Comparison of ENCODE assay signal across 8 mouse cellular contexts in genomic region chr19:34640623-34641022, GRCm38 (mm10). TPM values are rescaled to one million over a fixed set of nuclear protein-coding genes. Genes with fewer than 3 reads are reported as not detected.
DNase-seq lines count a peak whose midpoint lies in the region; ATAC-seq and TF ChIP-seq lines count a peak whose summit lies in the region.

Gene Ifit1bl2, minus strand, starts transcription at chr19:34640743.
Gene Ifit1, plus strand, starts transcription at chr19:34640871.

- H3K27ac ChIP-seq in hindbrain, postnatal 0 days, result no peak within 1 kb of the TSS
- no peak within 1 kb of the TSS for H3K27ac ChIP-seq in hindbrain, embryonic 11.5 days (ENCODE audit: low read depth, low read length)
- 0 out of 2 replicates have a peak within 1 kb of the TSS, but pooled peaks have one; percentile 0 for H3K27ac ChIP-seq in intestine, embryonic 16.5 days (ENCODE audit: low read length)
- H3K27ac ChIP-seq in midbrain, embryonic 11.5 days (ENCODE audit: low read depth, low read length), result no peak within 1 kb of the TSS

- no peak within 1 kb of the TSS for H3K4me3 ChIP-seq in hindbrain, postnatal 0 days (ENCODE audit: low read length)
- no peak within 1 kb of the TSS for H3K4me3 ChIP-seq in hindbrain, embryonic 11.5 days (ENCODE audit: low read depth, low read length)
- peak within 1 kb of the TSS; percentile 18 for H3K4me3 ChIP-seq in intestine, embryonic 16.5 days (ENCODE audit: low read length)
- peak within 1 kb of the TSS; percentile 90 for H3K4me3 ChIP-seq in megakaryocyte, embryonic 14.5 days (replicated peaks)
- no peak within 1 kb of the TSS for H3K4me3 ChIP-seq in midbrain, embryonic 11.5 days (ENCODE audit: low read depth, low read length)

- H3K9me3 ChIP-seq in hindbrain, postnatal 0 days (ENCODE audit: low read length), result no peaks in the 10 kb centered on the region
- no peaks in the 10 kb centered on the region for H3K9me3 ChIP-seq in hindbrain, embryonic 11.5 days (ENCODE audit: control insufficient read depth, low read length)
- no peaks in the 10 kb centered on the region for H3K9me3 ChIP-seq in intestine, embryonic 16.5 days (ENCODE audit: control insufficient read depth, low read length)
- H3K9me3 ChIP-seq in megakaryocyte, embryonic 14.5 days, result no peaks in the 10 kb centered on the region
- no peaks in the 10 kb centered on the region for H3K9me3 ChIP-seq in midbrain, embryonic 11.5 days (ENCODE audit: control insufficient read depth, low read length)

- ATAC-seq in hindbrain, postnatal 0 days, result no peak
- ATAC-seq in hindbrain, embryonic 11.5 days (ENCODE audit: low FRiP score), result no peak
- ATAC-seq in intestine, embryonic 16.5 days, result peak; percentile 84
- no peak for ATAC-seq in midbrain, embryonic 11.5 days (ENCODE audit: low FRiP score)

- H3K27me3 ChIP-seq in hindbrain, postnatal 0 days (ENCODE audit: insufficient read depth, low read length), result no peaks in the 10 kb centered on the region
- H3K27me3 ChIP-seq in hindbrain, embryonic 11.5 days (ENCODE audit: control insufficient read depth, insufficient read depth, low read length), result no peaks in the 10 kb centered on the region
- H3K27me3 ChIP-seq in intestine, embryonic 16.5 days (replicated peaks; ENCODE audit: control insufficient read depth, insufficient read depth, low read length), result 0 out of 2 replicates have a peak, but pooled peaks cover 4% of the 10 kb centered on the region
- H3K27me3 ChIP-seq in megakaryocyte, embryonic 14.5 days (replicated peaks), result peaks cover 3% of the 10 kb centered on the region
- no peaks in the 10 kb centered on the region for H3K27me3 ChIP-seq in midbrain, embryonic 11.5 days (ENCODE audit: control insufficient read depth, insufficient read depth, low read length)

- no peak for DNase-seq in hindbrain, postnatal 0 days (ENCODE audit: low spot score)
- no peak for DNase-seq in hindbrain, embryonic 11.5 days (ENCODE audit: low spot score)
- peak; percentile 64 for DNase-seq in adipocyte (ENCODE audit: low spot score)
- no peak for DNase-seq in right cerebral cortex, adult 18-20 months
- DNase-seq in midbrain, embryonic 11.5 days (ENCODE audit: low spot score, missing footprints), result no peak
- DNase-seq in frontal cortex, postnatal 14 days (ENCODE audit: low spot score in 2 of 2), result no peak

- no peak for TF ChIP-seq CTCF in hindbrain, postnatal 0 days (IDR thresholded peaks at IDR 0.05; ENCODE audit: low read depth)

- H3K4me2 ChIP-seq in hindbrain, postnatal 0 days (ENCODE audit: low read depth, low read length), result peak within 1 kb of the TSS; percentile 18; the same call in 1 of the 2 replicates
- no peak within 1 kb of the TSS for H3K4me2 ChIP-seq in hindbrain, embryonic 11.5 days (replicated peaks; ENCODE audit: low read depth, low read length)
- peak within 1 kb of the TSS; percentile 16 for H3K4me2 ChIP-seq in intestine, embryonic 16.5 days (ENCODE audit: low read depth, low read length)
- no peak within 1 kb of the TSS for H3K4me2 ChIP-seq in midbrain, embryonic 11.5 days

- 64% methylated on average over 4 of the region's 4 CpGs for WGBS in hindbrain, postnatal 0 days
- WGBS in hindbrain, embryonic 11.5 days, result 51% methylated on average over 4 of the region's 4 CpGs
- WGBS in intestine, embryonic 16.5 days, result 25% methylated on average over 4 of the region's 4 CpGs
- 74% methylated on average over 4 of the region's 4 CpGs for WGBS in midbrain, embryonic 11.5 days

- H3K9ac ChIP-seq in hindbrain, postnatal 0 days (replicated peaks; ENCODE audit: low read length), result no peak within 1 kb of the TSS
- no peak within 1 kb of the TSS for H3K9ac ChIP-seq in hindbrain, embryonic 11.5 days (ENCODE audit: low read depth, low read length)
- H3K9ac ChIP-seq in intestine, embryonic 16.5 days (ENCODE audit: low read depth, low read length), result peak within 1 kb of the TSS; percentile 4; the same call in 1 of the 2 replicates
- H3K9ac ChIP-seq in midbrain, embryonic 11.5 days (ENCODE audit: low read length), result no peak within 1 kb of the TSS

- no peaks in the 10 kb centered on the region for H3K36me3 ChIP-seq in hindbrain, postnatal 0 days (ENCODE audit: insufficient read depth, low read length)
- H3K36me3 ChIP-seq in hindbrain, embryonic 11.5 days (ENCODE audit: control insufficient read depth, insufficient read depth, low read length), result no peaks in the 10 kb centered on the region
- no peaks in the 10 kb centered on the region for H3K36me3 ChIP-seq in intestine, embryonic 16.5 days (ENCODE audit: control insufficient read depth, insufficient read depth, low read length)
- no peaks in the 10 kb centered on the region for H3K36me3 ChIP-seq in megakaryocyte, embryonic 14.5 days (replicated peaks; ENCODE audit: low read length)
- H3K36me3 ChIP-seq in midbrain, embryonic 11.5 days (ENCODE audit: control insufficient read depth, insufficient read depth, low read length), result no peaks in the 10 kb centered on the region

- no peaks in the 10 kb centered on the region for H3K4me1 ChIP-seq in hindbrain, postnatal 0 days (ENCODE audit: insufficient read depth, low read length)
- H3K4me1 ChIP-seq in hindbrain, embryonic 11.5 days (replicated peaks; ENCODE audit: control insufficient read depth, insufficient read depth, low read length), result no peaks in the 10 kb centered on the region
- peaks cover 6% of the 10 kb centered on the region for H3K4me1 ChIP-seq in intestine, embryonic 16.5 days (ENCODE audit: control insufficient read depth, insufficient read depth, low read length)
- peaks cover 44% of the 10 kb centered on the region for H3K4me1 ChIP-seq in megakaryocyte, embryonic 14.5 days
- H3K4me1 ChIP-seq in midbrain, embryonic 11.5 days (ENCODE audit: control insufficient read depth, insufficient read depth, low read length), result no peaks in the 10 kb centered on the region

RNA-seq across cellular contexts. Expression of gene Ifit1bl2, which starts in this region (rescaled TPM):
- 0.37 and 1.2 TPM in 2 replicates for total RNA-seq in hindbrain, postnatal 0 days (2014; rRNA removed)
- polyA plus RNA-seq in hindbrain, postnatal 0 days (2015; fragmentation: Nextera tagmentation; extraction: Ambion mirVana), result 0.16 and 0.26 TPM in 2 replicates
- 0.07 and 0.19 TPM in 2 replicates for polyA plus RNA-seq in hindbrain, embryonic 11.5 days (2014; fragmentation: Nextera tagmentation; extraction: Ambion mirVana)
- 19.9 and 32.3 TPM in 2 replicates for polyA plus RNA-seq in intestine, embryonic 16.5 days (2015; fragmentation: Nextera tagmentation; extraction: Ambion mirVana)
- polyA plus RNA-seq in megakaryocyte, embryonic 14.5 days (2012; ENCODE audit: insufficient read depth, low replicate concordance), result 0.30 TPM in 1 of 2 replicates, not detected in the other
- 0.25 TPM in 1 of 2 replicates, not detected in the other for polyA plus RNA-seq in midbrain, embryonic 11.5 days (2014; fragmentation: Nextera tagmentation; extraction: Ambion mirVana)

RNA-seq across cellular contexts. Expression of gene Ifit1, which starts in this region (rescaled TPM):
- total RNA-seq in hindbrain, postnatal 0 days (2014; rRNA removed), result 0.72 and 1.5 TPM in 2 replicates
- 0.99 and 1.3 TPM in 2 replicates for polyA plus RNA-seq in hindbrain, postnatal 0 days (2015; fragmentation: Nextera tagmentation; extraction: Ambion mirVana)
- polyA plus RNA-seq in hindbrain, embryonic 11.5 days (2014; fragmentation: Nextera tagmentation; extraction: Ambion mirVana), result 0.08 and 0.36 TPM in 2 replicates
- 10.8 and 12.6 TPM in 2 replicates for polyA plus RNA-seq in intestine, embryonic 16.5 days (2015; fragmentation: Nextera tagmentation; extraction: Ambion mirVana)
- 1.2 TPM in 1 of 2 replicates, not detected in the other for polyA plus RNA-seq in megakaryocyte, embryonic 14.5 days (2012; ENCODE audit: insufficient read depth, low replicate concordance)
- 0.36 TPM in 1 of 2 replicates, not detected in the other for polyA plus RNA-seq in midbrain, embryonic 11.5 days (2014; fragmentation: Nextera tagmentation; extraction: Ambion mirVana)

Comparison
In these comparisons a context has a peak if more than half of its experiments do, and no peak if none do; other contexts are left out.
1. RNA of gene Ifit1bl2 (polyA plus RNA-seq): 19.9 to 32.3 TPM in intestine, embryonic 16.5 days; 0.30 TPM in megakaryocyte, embryonic 14.5 days, 0.25 TPM in midbrain, embryonic 11.5 days, 0.07 to 0.19 TPM in hindbrain, embryonic 11.5 days and 0.16 to 0.26 TPM in hindbrain, postnatal 0 days; every median in the first group is over 10 times any median in the second.
2. H3K4me2 ChIP-seq: peak in hindbrain, postnatal 0 days (single experiment) and intestine, embryonic 16.5 days (single experiment); none in hindbrain, embryonic 11.5 days (single experiment) and midbrain, embryonic 11.5 days (single experiment).
3. H3K4me3 ChIP-seq: peak in intestine, embryonic 16.5 days (single experiment) and megakaryocyte, embryonic 14.5 days (single experiment); none in hindbrain, postnatal 0 days (single experiment), hindbrain, embryonic 11.5 days (single experiment) and midbrain, embryonic 11.5 days (single experiment).